Mouse (Mus musculus): ENCODE measurements around the gene Plxnc1.

Gene Plxnc1

GRCm38 (mm10) chr10:94741459-94741858, 203.2 kb downstream of the Plxnc1 start:
- no peak for DNase-seq (ENCODE audit: low spot score in 2 of 2)
